Mouse (Mus musculus) left cerebral cortex, postnatal 10 days (tissue): ENCODE results near the gene Glod4. TPM values are rescaled to one million over a fixed set of nuclear protein-coding genes. Genes with fewer than 3 reads are reported as not detected.

ENCODE experiments used
- DNase-seq, 2 experiments: peaks; one replicate each; pipeline ENCODE4 v3.0.0; 2021 to 2022; ENCODE audit warnings: low spot score in 2 of 2, mixed read lengths in 1 of 2; ENCODE audit errors: extremely low spot score in 1 of 2
- intact Hi-C: fragments of 180-260 bp; cut with DNase I; formaldehyde crosslinking; loops from one replicate; pipeline ENCODE4 v1.15.1; 2025
- total RNA-seq, 2 experiments: library from RNA; stranded (reverse); gene quantifications; 2 replicates each; pipeline ENCODE4 v1.2.3; 2021

Gene Glod4
- total RNA-seq, 2 experiments from 2014 or later: 47.9 to 53.8 TPM

- intact Hi-C loops: no loop called here
Measured at GRCm38 (mm10) chr11:76260208-76261050, 16.9 kb upstream of the Glod4 start.

DNA sequence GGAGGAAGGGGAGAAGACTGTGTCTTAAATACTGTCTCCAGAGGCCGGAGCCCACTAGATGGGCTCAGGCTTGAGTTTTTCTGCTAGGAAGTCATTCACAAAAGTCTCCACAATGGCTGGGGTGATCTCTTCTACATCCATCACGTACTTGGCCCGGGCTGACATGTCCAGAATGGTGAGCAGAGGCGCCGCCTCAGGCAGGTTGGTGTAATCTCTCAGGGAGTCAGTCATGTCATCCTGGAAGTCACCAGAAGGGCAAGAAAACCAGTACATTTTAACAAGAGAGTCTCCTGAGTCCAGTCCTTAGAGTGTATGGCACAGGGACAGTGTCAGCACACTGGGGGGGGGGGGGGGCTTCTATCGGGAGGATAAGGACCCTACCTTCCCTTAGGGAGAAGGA lies 15.0 kb upstream of the Glod4 start:
- intact Hi-C loops: no loop called here
- no peak for DNase-seq

More at GRCm38 (mm10) chr11:76260208-76261050, 16.9 kb upstream of the Glod4 start:
- DNase-seq: peak in 1 of 2 experiments; percentile 64

DNA sequence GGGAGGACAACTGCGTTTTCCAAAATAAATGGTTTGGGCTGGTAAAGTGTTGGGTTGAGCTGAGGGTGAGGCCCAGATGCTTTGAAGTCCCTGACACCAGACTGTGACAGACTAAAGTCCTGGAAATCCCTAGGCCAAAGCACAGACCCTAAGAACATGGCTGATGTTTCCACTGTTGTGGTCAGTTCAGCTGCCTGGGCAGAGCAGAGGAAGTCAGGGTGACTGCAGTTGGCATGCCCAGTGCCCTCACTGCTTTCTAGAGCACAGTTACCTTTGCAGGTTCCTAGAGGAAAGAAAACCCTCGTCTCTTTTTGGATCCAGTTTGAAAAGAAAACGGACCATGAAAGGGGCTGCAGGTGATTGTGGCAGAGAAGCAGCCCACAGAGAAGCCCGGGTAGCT lies 13.9 kb upstream of the Glod4 start:
- intact Hi-C loops: no loop called here
- no peak for DNase-seq

- no peak for DNase-seq
- intact Hi-C loops: no loop called here
Measured at GRCm38 (mm10) chr11:76256129-76256528, 12.6 kb upstream of the Glod4 start.

DNA sequence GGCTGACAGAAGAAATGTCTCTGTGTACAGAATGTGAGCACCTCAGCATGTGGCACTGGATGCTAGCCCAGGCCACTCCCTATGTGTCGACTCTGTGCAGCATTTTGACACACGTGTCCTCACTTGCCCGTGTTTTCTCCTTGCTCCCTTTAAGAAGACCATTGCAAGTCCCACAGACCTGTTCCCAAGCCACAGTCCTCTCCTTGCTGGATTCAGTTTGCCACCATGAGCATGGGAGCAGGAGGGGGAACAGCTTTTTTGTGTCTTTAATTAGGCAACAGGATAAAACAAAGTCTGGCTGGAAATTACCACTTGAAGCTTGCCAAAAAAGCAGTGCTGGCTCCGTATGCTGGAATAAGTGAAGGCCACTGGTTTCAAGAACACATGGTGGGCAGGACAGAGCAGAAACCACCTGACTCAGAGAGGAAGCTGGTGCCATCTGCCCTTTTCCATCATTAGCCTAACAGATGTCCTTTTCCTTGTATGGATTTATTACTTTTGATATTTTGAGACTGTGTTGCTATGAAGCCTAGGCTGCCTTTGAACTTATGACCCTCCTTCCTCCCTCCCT lies 12.0 kb upstream of the Glod4 start:
- DNase-seq: peak in 1 of 2 experiments; percentile 47

DNA sequence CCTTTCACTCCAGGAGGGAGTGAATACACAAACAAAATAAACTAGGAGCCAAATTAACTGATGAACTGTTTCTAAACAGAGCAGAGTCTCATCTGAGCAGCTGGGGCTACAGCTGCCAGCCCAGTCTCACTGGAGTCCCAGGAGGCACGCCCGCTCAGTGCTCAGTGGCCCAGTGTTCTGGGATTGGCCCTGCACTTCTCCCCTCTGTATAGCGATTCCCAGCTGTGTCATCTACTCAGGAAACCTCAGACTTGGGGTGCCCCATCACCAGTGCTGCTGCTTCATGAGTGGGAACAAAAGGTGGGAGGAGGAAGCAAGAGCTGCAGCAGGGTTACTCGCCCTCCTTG lies 10.4 kb upstream of the Glod4 start:
- intact Hi-C loops: loop anchor here (2.0 kb wide), 1 partner anchor 145 kb away; the partner anchor contains the start of gene Nxn
- DNase-seq: peak in 1 of 2 experiments; percentile 55

More for the DNA sequence above, 12.0 kb upstream of the Glod4 start:
- intact Hi-C loops: no loop called here

DNA sequence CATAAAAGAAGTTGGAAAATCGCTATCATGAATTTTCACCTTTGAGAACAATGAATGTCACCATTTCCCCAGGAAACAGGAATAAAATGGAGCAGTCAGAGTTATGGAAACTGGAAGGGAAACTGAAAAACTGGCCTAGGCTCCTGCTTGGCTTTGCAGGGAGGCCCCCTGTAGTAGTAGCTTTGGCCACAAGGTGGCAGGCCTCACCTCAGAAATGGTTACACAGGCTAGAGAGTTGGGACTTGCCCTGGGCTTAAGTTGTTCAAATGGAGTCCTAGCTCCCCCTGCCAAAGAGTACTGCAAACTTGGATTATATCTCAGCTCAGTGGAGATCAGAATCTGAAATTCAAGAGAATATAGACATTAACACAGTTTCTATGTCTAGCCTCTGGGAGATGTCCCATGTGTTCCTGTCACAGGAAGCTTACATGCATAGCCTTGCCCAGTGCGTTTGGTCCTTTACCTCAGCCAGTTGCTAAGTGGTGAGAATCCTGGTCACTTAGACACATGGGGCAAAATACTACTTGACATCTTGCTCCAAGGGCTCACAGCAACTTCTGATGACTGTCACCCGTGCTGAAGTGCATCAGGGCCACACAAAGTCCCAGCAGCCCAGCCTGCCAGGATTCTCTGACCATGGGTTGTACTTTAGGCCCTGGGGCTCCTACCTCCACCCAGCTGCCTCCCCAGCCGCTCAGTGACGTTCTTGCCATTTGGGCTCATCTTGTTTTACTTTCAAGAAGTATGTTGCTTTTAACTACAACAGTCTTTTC lies 9.8 kb upstream of the Glod4 start:
- DNase-seq: peak; percentile 78 to 86
- intact Hi-C loops: loop anchor here (2.0 kb wide), 1 partner anchor 145 kb away; the partner anchor contains the start of gene Nxn

DNA sequence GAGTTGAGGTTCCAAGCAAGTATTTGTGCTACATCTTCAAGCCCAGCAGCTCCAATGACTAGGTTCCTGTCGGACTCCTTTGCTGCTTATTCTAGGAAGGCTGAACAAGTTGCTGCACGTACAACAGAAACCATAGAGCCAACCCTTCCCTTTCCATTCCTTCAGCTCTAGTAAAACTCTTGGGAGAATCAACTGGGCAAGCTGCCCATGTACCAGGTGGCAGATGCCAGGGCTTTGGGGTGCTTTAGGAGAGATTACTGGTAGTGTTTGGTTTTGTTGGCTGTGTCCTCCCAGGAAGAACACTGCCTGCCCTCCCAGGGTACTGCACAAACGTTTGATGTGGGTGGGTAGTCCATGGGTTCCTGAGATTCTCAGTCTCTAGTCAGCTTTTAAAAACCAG lies 8.5 kb upstream of the Glod4 start:
- intact Hi-C loops: loop anchor here (2.0 kb wide), 1 partner anchor 147 kb away; the partner anchor contains the start of gene Nxn
- DNase-seq: no peak

- DNase-seq: no peak
- intact Hi-C loops: no loop called here
Measured at GRCm38 (mm10) chr11:76247239-76247638, 3.7 kb upstream of the Glod4 start.

GRCm38 (mm10) chr11:76246439-76246838 lies 2.9 kb upstream of the Glod4 start:
- intact Hi-C loops: no loop called here

DNA sequence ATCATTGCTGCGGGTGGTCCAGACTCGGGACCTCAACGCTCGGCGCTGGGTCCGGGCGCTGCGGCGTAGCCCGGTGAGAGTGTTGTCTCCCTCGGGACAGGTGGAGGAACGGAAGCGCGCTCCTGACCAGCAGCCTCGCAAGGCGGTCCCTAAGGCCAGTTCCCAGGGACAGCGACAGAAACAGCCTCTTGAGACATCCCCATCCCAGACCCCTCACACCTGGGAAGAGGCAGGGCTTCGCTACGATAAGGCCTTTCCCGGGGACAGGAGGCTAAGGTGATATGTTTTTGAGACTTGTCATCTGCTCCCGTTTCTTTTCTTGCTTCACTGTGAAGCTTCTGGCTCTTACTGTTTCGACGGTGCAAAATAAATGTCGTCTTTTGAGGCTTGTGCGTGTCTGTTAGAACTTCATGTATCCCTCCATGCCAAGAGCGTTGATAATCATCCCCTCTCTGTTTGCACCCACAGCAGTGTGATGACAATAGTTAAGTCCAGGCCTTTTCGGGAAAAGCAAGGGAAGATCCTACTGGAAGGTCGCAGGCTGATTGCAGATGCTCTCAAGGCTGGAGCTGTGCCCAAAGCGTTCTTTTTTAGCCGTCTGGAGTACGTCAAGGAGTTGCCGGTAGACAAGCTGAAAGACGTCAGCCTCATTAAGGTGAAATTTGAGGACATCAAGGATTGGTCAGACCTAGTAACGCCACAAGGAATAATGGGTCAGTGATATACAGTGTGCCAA lies 454 bp upstream of the Glod4 start:
- DNase-seq: no peak
- intact Hi-C loops: no loop called here

More at GRCm38 (mm10) chr11:76246439-76246838, 2.9 kb upstream of the Glod4 start:
- no peak for DNase-seq

GRCm38 (mm10) chr11:76239750-76240149 lies 3.8 kb downstream of the Glod4 start:
- intact Hi-C loops: no loop called here

GRCm38 (mm10) chr11:76236136-76236535 lies 7.4 kb downstream of the Glod4 start:
- DNase-seq: no peak
- intact Hi-C loops: no loop called here

More at GRCm38 (mm10) chr11:76239750-76240149, 3.8 kb downstream of the Glod4 start:
- DNase-seq: no peak

DNA sequence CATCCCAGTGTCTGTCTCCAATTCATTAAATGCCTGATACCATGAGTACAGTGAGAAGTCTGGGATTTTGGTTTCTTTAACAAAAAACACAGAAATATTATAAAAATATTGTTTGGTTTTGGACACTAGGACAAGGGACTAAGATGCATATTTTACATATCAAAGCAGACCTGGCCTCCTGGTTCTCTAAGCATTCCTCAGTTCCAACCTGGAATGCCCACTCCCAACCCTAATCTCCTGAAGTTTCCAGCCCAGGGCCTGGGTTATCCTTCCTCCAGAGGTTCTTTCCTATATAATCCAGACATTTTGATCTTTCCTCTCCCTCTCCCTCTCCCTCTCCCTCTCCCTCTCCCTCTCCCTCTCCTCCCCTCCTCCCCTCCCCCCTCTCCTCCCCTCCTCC lies 18.5 kb downstream of the Glod4 start:
- DNase-seq: no peak
- intact Hi-C loops: no loop called here

DNA sequence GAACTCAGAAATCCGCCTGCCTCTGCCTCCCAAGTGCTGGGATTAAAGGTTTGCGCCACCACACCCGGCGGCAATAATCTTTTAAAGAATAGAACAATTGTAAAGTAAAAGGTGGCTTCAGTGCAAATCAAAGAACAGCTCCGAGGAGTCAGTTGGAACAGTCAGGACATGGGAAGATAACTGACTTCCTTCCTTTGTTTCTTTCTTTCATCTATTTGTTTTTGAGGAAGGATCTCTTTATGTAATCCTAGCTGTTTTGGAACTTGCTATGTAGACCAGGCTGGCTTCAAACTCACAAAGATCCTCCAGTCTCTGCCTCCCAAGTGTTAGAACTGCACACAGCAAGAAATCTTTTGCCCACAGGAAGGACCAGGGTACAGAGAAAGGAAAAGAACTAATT lies 18.9 kb downstream of the Glod4 start:
- DNase-seq: no peak
- intact Hi-C loops: no loop called here

DNA sequence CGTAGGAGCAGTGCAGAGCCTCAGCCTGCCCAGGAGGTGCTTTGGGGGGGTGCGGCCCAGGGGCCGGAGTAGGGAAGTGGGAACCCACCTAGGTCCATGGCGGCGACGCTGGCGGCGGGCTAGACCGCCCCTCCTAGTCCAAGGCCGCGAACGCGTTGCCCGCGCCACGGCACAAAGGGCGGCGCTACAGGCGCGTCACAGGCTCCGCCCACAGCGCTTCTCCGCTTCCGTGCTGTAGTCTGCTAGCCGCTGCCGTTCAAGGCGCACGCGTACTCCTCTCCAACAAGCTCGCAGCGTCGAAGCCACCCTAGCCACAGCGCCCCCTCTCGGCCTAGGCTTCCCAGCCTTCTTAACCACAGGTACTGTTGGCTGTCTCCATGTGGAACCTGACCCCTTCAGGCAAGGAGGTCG lies 26.1 kb downstream of the Glod4 start, which contains the start of the genes Dbil5 and Gemin4:
Dbil5 (plus strand) TSS at position 219 of the 411 bp plus-strand sequence.
Gemin4 (minus strand) TSS at position 275 of the 411 bp plus-strand sequence.
- intact Hi-C loops: no loop called here
- peak; percentile 93 to 98 for DNase-seq

- intact Hi-C loops: no loop called here
Measured at GRCm38 (mm10) chr11:76216681-76217389, 26.7 kb downstream of the Glod4 start.

GRCm38 (mm10) chr11:76216049-76216540 lies 27.4 kb downstream of the Glod4 start:
- DNase-seq: no peak
- intact Hi-C loops: no loop called here

More at GRCm38 (mm10) chr11:76216681-76217389, 26.7 kb downstream of the Glod4 start:
- DNase-seq: peak in 1 of 2 experiments; percentile 61
